Mouse (Mus musculus): ENCODE results near the gene Acot11. TPM values are rescaled to one million over a fixed set of nuclear protein-coding genes. Genes with fewer than 3 reads are reported as not detected.
"Not testable (repeated sequence)": the region's sequence is repeated elsewhere in the genome, so short reads cannot be mapped to it uniquely, and the experiment has no call there.

Gene Acot11
- total and polyA plus RNA-seq, 2 experiments from 2014 or later = 1.8 to 7.0 TPM

DNA sequence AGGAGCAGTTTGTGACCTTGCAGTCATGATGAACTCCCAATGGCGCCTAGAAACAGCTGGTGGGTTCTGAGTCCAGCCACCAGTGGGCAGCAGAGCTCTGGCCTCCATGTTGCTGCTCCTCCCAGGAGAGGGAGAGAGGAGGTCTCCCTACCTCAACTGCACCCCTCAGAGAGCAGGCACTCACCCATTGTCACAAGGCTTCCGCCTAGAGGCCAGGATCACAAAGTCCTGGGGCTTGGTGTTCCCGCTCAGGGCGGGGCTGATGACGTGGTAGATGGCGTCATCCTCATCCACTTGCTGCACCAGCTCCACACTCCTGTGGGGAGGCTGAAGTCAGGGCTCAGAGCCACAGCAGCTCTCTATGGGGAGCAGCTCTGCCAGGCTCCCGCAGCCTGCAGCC is 55.1 kb downstream of the Acot11 start:
- H3K9ac ChIP-seq (replicated peaks; ENCODE audit: low read length, poor library complexity, severe bottlenecking) = 0 out of 2 replicates have a peak overlapping the region, but pooled peaks have one; percentile 24
- peak; percentile 94 for TF ChIP-seq CTCF (IDR thresholded peaks at IDR 0.05)
- 2% methylated on average over 7 of the region's 7 CpGs for WGBS

DNA sequence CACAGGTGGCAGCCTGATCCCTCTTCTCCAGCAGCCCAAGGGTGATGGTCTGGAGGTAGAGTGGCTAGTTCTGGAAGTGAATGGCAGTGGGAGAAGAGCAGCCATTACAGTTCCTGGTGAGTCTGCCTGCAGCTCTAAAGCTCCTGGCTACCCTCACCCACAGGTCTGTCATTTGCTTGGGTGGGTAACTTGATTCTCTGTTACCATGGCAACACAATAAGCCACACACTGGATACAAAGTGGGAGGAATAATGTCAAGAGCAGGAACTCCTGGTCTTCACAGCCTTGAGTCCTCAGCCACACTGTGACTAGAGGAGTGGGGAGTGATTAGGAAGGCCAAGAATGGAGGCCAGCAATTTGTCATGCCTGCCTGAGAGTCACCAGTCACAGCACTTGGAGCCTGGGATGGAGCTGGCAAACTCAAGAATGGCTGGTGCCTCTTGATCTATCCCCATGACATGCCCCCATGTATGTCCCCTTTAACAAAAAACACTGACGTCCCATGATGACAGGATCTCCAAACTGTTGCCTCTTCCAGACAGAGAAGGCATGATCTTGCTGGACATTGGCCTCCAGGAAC is 57.7 kb downstream of the Acot11 start:
- 81% methylated on average over 1 of the region's 1 CpGs for WGBS
- Histone ChIP-seq H3K9me3 (ENCODE audit: low read length) (no peaks in the 10 kb centered on the region), H3K27me3 (ENCODE audit: insufficient read depth, low read length) (no peaks in the 10 kb centered on the region), H3K4me2 (ENCODE audit: low read depth, low read length, poor library complexity, severe bottlenecking) (no peak overlapping the region), H3K4me1 (ENCODE audit: insufficient read depth, low read length) (peaks cover 12% of the 10 kb centered on the region; the same call in 1 of the 2 replicates), H3K27ac (ENCODE audit: low read depth, low read length) (peak overlapping the region; percentile 47; the same call in 1 of the 2 replicates), H3K9ac (replicated peaks; ENCODE audit: low read length, poor library complexity, severe bottlenecking) (no peak overlapping the region), H3K36me3 (ENCODE audit: insufficient read depth, low read length) (no peaks in the 10 kb centered on the region), H3K4me3 (ENCODE audit: low read depth, low read length) (no peak overlapping the region)
- DNase-seq (ENCODE audit: low spot score) (peak; percentile 46), ATAC-seq (ENCODE audit: low FRiP score) (no peak)
- TF ChIP-seq CTCF (IDR thresholded peaks at IDR 0.05) = no peak

More for the DNA sequence above, 55.1 kb downstream of the Acot11 start:
- H3K27ac ChIP-seq (ENCODE audit: low read depth, low read length) = no peak overlapping the region
- H3K36me3 ChIP-seq (ENCODE audit: insufficient read depth, low read length) = no peaks in the 10 kb centered on the region
- DNase-seq (ENCODE audit: low spot score) (peak; percentile 84), ATAC-seq (ENCODE audit: low FRiP score) (peak; percentile 87)
- peak overlapping the region; percentile 10; the same call in 1 of the 2 replicates for H3K4me3 ChIP-seq (ENCODE audit: low read depth, low read length)
- H3K27me3 ChIP-seq (ENCODE audit: insufficient read depth, low read length) = no peaks in the 10 kb centered on the region
- H3K9me3 ChIP-seq (ENCODE audit: low read length) = no peaks in the 10 kb centered on the region
- peak overlapping the region; percentile 28 for H3K4me2 ChIP-seq (ENCODE audit: low read depth, low read length, poor library complexity, severe bottlenecking)
- H3K4me1 ChIP-seq (ENCODE audit: insufficient read depth, low read length) = peaks cover 12% of the 10 kb centered on the region; the same call in 1 of the 2 replicates

DNA sequence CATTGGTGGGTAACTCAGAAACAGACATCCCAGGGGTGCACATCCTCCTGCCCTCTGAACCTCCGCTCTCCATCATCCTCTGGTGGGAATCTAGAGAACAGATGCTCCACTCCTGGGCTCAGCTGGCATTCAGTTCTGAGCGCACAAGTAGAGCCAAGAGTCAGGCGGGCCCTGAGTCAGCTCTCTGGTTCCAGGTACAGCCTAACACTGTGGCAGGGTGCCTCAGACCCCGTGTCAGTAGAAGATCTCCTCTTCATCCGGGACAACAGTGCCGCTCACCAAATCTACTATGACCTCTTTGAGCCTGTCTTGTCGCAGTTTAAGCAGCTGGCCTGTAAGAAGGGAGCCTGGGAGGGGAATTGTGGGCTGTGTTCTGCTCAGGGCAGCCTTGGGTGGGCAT is 58.9 kb downstream of the Acot11 start:
- H3K36me3 ChIP-seq (ENCODE audit: insufficient read depth, low read length) = no peaks in the 10 kb centered on the region
- no peak overlapping the region for H3K27ac ChIP-seq (ENCODE audit: low read depth, low read length)
- H3K27me3 ChIP-seq (ENCODE audit: insufficient read depth, low read length) = no peaks in the 10 kb centered on the region
- H3K4me3 ChIP-seq (ENCODE audit: low read depth, low read length) = no peak overlapping the region
- peaks cover 12% of the 10 kb centered on the region; the same call in 1 of the 2 replicates for H3K4me1 ChIP-seq (ENCODE audit: insufficient read depth, low read length)
- H3K4me2 ChIP-seq (ENCODE audit: low read depth, low read length, poor library complexity, severe bottlenecking) = no peak overlapping the region
- no peak for ATAC-seq (ENCODE audit: low FRiP score)
- no peak for TF ChIP-seq CTCF (IDR thresholded peaks at IDR 0.05)
- no peak overlapping the region for H3K9ac ChIP-seq (replicated peaks; ENCODE audit: low read length, poor library complexity, severe bottlenecking)
- 84% methylated on average over 7 of the region's 7 CpGs for WGBS
- no peak for DNase-seq (ENCODE audit: low spot score)
- H3K9me3 ChIP-seq (ENCODE audit: low read length) = no peaks in the 10 kb centered on the region

DNA sequence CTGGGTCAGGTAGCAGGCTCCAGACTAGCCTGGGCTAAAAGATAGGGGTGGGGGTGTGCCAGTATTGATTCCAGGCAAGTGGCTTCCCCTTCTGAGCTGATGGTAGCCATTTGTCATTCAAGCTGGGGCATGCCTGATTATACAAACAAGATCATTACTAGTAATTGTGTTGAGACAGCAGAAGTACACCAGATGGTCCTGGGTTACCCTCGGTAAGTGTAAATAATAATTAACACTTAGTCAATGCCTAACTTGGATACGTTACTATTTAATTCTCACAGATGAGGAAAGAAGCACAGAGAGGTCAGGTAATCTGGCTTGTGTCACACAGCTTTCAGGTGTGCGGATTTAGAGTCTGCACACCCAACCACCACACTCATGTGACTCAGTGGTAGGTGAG is 66.9 kb downstream of the Acot11 start:
- 76% methylated on average over 3 of the region's 3 CpGs for WGBS
- H3K36me3 ChIP-seq (ENCODE audit: insufficient read depth, low read length) = no peaks in the 10 kb centered on the region

DNA sequence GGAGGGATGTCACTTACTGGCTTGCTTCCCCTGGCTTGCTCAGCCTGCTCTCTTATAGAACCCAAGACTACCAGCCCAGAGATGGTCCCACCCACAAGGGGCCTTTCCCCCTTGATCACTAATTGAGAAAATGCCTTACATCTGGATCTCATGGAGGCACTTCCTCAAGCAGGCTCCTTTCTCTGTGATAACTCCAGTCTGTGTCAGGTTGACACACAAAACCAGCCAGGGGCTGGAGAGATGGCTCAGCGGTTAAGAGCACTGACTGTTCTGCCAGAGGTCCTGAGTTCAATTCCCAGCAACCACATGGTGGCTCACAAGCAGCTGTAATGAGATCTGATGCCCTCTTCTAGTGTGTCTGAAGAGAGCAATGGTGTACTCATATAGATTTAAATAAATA is 67.9 kb downstream of the Acot11 start:
- H3K9me3 ChIP-seq (ENCODE audit: low read length); DNase-seq (ENCODE audit: low spot score); H3K36me3 ChIP-seq (ENCODE audit: insufficient read depth, low read length); H3K4me3 ChIP-seq (ENCODE audit: low read depth, low read length); H3K4me2 ChIP-seq (ENCODE audit: low read depth, low read length, poor library complexity, severe bottlenecking); H3K27ac ChIP-seq (ENCODE audit: low read depth, low read length); H3K9ac ChIP-seq (replicated peaks; ENCODE audit: low read length, poor library complexity, severe bottlenecking); H3K4me1 ChIP-seq (ENCODE audit: insufficient read depth, low read length); H3K27me3 ChIP-seq (ENCODE audit: insufficient read depth, low read length); ATAC-seq (ENCODE audit: low FRiP score): not testable (repeated sequence)
- WGBS = 82% methylated on average over 1 of the region's 1 CpGs

More for the DNA sequence above, 66.9 kb downstream of the Acot11 start:
- no peaks in the 10 kb centered on the region for H3K27me3 ChIP-seq (ENCODE audit: insufficient read depth, low read length)
- no peak overlapping the region for H3K9ac ChIP-seq (replicated peaks; ENCODE audit: low read length, poor library complexity, severe bottlenecking)
- ATAC-seq (ENCODE audit: low FRiP score) (no peak), DNase-seq (ENCODE audit: low spot score) (no peak)
- no peak overlapping the region for H3K27ac ChIP-seq (ENCODE audit: low read depth, low read length)
- TF ChIP-seq CTCF (IDR thresholded peaks at IDR 0.05) = no peak
- H3K4me3 ChIP-seq (ENCODE audit: low read depth, low read length) = no peak overlapping the region
- no peak overlapping the region for H3K4me2 ChIP-seq (ENCODE audit: low read depth, low read length, poor library complexity, severe bottlenecking)
- no peaks in the 10 kb centered on the region for H3K9me3 ChIP-seq (ENCODE audit: low read length)
- H3K4me1 ChIP-seq (ENCODE audit: insufficient read depth, low read length) = no peaks in the 10 kb centered on the region

DNA sequence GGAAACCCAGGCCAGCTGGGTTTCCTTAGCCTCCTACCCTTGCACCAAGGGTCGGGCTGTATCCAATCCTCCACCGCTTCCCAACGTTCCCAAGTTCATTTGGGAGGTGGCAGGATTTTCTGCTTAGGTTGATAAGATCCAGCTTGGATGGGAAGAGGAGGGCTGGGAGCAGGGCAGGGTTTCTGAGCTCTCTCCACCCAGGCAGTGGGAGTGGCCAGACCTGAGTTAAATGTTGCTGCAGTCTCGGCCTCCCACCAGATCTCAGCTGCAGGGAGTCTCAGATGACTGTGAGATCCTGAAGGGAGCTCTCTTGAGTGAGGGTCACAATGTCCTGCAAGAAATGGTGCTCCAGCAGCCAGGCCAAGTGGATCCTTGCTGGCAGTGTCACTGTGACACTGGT is 71.2 kb downstream of the Acot11 start, which contains the start of gene Fam151a:
Fam151a (plus strand) TSS at position 254 of the 400 bp plus-strand sequence.
- H3K4me3 ChIP-seq (ENCODE audit: low read depth, low read length) = no peak within 1 kb of the TSS
- H3K9me3 ChIP-seq (ENCODE audit: low read length) = no peaks in the 10 kb centered on the region
- no peaks in the 10 kb centered on the region for H3K4me1 ChIP-seq (ENCODE audit: insufficient read depth, low read length)
- H3K36me3 ChIP-seq (ENCODE audit: insufficient read depth, low read length) = no peaks in the 10 kb centered on the region
- no peak within 1 kb of the TSS for H3K27ac ChIP-seq (ENCODE audit: low read depth, low read length)
- 56% methylated on average over 4 of the region's 4 CpGs for WGBS
- no peak within 1 kb of the TSS for H3K9ac ChIP-seq (replicated peaks; ENCODE audit: low read length, poor library complexity, severe bottlenecking)
- H3K27me3 ChIP-seq (ENCODE audit: insufficient read depth, low read length) = no peaks in the 10 kb centered on the region
- no peak for DNase-seq (ENCODE audit: low spot score)
- no peak for TF ChIP-seq CTCF (IDR thresholded peaks at IDR 0.05)
- ATAC-seq (ENCODE audit: low FRiP score) = no peak
- no peak within 1 kb of the TSS for H3K4me2 ChIP-seq (ENCODE audit: low read depth, low read length, poor library complexity, severe bottlenecking)

Measured in midbrain, postnatal 0 days (tissue).